Mouse (Mus musculus): Measurements from ENCODE around the gene Rtn3.

DNA sequence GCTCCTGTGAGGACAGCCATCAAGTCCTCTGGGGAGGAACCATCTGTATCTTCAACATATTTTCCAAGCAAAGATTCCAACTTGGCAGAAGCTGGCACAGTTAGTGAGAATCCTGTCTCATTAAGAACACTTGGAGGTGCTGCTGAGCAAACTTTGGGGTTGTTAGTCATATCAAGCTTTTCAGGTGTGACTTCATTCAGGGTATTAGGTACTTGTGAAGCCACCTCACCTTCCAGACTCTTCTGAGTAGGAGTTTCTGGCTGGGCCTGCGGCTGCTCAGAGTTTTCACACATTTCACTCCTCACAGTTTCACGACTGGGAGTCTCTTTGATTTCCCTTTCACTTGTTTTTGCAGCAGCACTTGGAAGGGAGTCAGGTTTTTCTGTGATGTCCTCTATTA is 26.3 kb downstream of the Rtn3 start:
- TF ChIP-seq POLR2A (IDR thresholded peaks at IDR 0.05; ENCODE audit: low read depth, low read length) (no peak), CTCF (conservative IDR thresholded peaks at IDR 0.05; ENCODE audit: insufficient read depth, insufficient read length, low read depth, low read length) (no peak)
